Mouse (Mus musculus): ENCODE data around the gene Rnase9. TPM values are rescaled to one million over a fixed set of nuclear protein-coding genes. Genes with fewer than 3 reads are reported as not detected.
"Not testable (repeated sequence)": the region's sequence is repeated elsewhere in the genome, so short reads cannot be mapped to it uniquely, and the experiment has no call there.

Gene Rnase9
- total RNA-seq, 1 experiment: not detected

GRCm38 (mm10) chr14:51017256-51017655, 24.4 kb downstream of the Rnase9 start:
- H3K4me3 ChIP-seq (ENCODE audit: insufficient read depth in 1 of 2, low read depth in 1 of 2, low read length in 2 of 2, poor library complexity in 1 of 2, severe bottlenecking in 1 of 2): no peak overlapping the region
- no peak overlapping the region for H3K9ac ChIP-seq (ENCODE audit: insufficient read depth, low read depth, low read length, poor library complexity, severe bottlenecking)
- in situ Hi-C loops (cut with MboI; ENCODE audit: low sequenced_read_pairs in 2 of 2, unreplicated experiment in 2 of 2): no loop called here
- 0 out of 4 replicates have a peak, but pooled peaks cover 0 to 2% of the 10 kb centered on the region in 2 experiments for H3K4me1 ChIP-seq (ENCODE audit: control insufficient read depth in 2 of 2, insufficient read depth in 2 of 2, low read length in 2 of 2, poor library complexity in 1 of 2)
- H3K27ac ChIP-seq (ENCODE audit: insufficient read depth, low read depth, low read length, poor library complexity, severe bottlenecking): no peak overlapping the region
- H3K9me3 ChIP-seq (ENCODE audit: control insufficient read depth, insufficient read depth, low read depth, low read length): no peaks in the 10 kb centered on the region
- no peak for DNase-seq (ENCODE audit: low read depth, low spot score)
- H3K36me3 ChIP-seq (ENCODE audit: control insufficient read depth, insufficient read depth, low read length, poor library complexity, severe bottlenecking): no peaks in the 10 kb centered on the region
- TF ChIP-seq MAFK (IDR thresholded peaks at IDR 0.05; ENCODE audit: insufficient read depth, low read depth, low read length): no peak
- no peak for TF ChIP-seq ZNF384 (IDR thresholded peaks at IDR 0.05; ENCODE audit: low read depth, low read length)
- no peak for TF ChIP-seq CHD2 (IDR thresholded peaks at IDR 0.05; ENCODE audit: low read depth, low read length)
- no peak for TF ChIP-seq ZC3H11A (IDR thresholded peaks at IDR 0.05; ENCODE audit: borderline replicate concordance, low read depth, low read length)
- no peak for TF ChIP-seq HCFC1 (IDR thresholded peaks at IDR 0.05; ENCODE audit: borderline replicate concordance, insufficient read depth, low read length)

GRCm38 (mm10) chr14:51015780-51016179, 25.9 kb downstream of the Rnase9 start:
- Histone ChIP-seq H3K9me3 (ENCODE audit: control insufficient read depth, insufficient read depth, low read depth, low read length) (no peaks in the 10 kb centered on the region), H3K4me3 (ENCODE audit: insufficient read depth in 1 of 2, low read depth in 1 of 2, low read length in 2 of 2, poor library complexity in 1 of 2, severe bottlenecking in 1 of 2) (no peak overlapping the region), H3K9ac (ENCODE audit: insufficient read depth, low read depth, low read length, poor library complexity, severe bottlenecking) (no peak overlapping the region), H3K36me3 (ENCODE audit: control insufficient read depth, insufficient read depth, low read length, poor library complexity, severe bottlenecking) (no peaks in the 10 kb centered on the region), H3K4me1 (ENCODE audit: control insufficient read depth in 2 of 2, insufficient read depth in 2 of 2, low read length in 2 of 2, poor library complexity in 1 of 2) (no peaks in the 10 kb centered on the region), H3K27ac (ENCODE audit: insufficient read depth, low read depth, low read length, poor library complexity, severe bottlenecking) (no peak overlapping the region)
- no peak for TF ChIP-seq MAFK (IDR thresholded peaks at IDR 0.05; ENCODE audit: insufficient read depth, low read depth, low read length)
- TF ChIP-seq CHD2 (IDR thresholded peaks at IDR 0.05; ENCODE audit: low read depth, low read length): no peak
- no peak for TF ChIP-seq HCFC1 (IDR thresholded peaks at IDR 0.05; ENCODE audit: borderline replicate concordance, insufficient read depth, low read length)
- no peak for TF ChIP-seq ZC3H11A (IDR thresholded peaks at IDR 0.05; ENCODE audit: borderline replicate concordance, low read depth, low read length)
- TF ChIP-seq ZNF384 (IDR thresholded peaks at IDR 0.05; ENCODE audit: low read depth, low read length): no peak
- in situ Hi-C loops (cut with MboI; ENCODE audit: low sequenced_read_pairs in 2 of 2, unreplicated experiment in 2 of 2): no loop called here
- DNase-seq (ENCODE audit: low read depth, low spot score): no peak

DNA sequence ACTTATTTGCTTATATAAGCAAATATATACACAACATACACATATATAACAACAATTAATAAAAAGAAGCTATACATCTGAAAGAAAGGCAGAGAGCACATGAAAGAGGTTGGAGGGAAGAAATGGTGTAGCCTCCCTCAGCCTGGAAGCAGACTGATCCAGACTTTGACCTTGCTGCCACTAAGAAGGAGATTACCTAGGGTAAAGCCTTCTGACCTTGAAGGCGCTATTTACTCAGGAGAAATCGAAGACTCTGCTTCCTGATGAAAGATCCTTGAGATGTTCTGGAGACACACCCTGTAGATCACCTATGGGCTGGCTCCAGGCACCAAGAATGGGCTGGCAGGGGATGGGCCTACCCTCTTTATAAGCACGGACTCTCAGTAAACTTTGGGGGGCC, 26.9 kb downstream of the Rnase9 start:
- H3K4me1 ChIP-seq (ENCODE audit: control insufficient read depth in 2 of 2, insufficient read depth in 2 of 2, low read length in 2 of 2, poor library complexity in 1 of 2); in situ Hi-C loops (cut with MboI; ENCODE audit: low sequenced_read_pairs in 2 of 2, unreplicated experiment in 2 of 2); H3K9ac ChIP-seq (ENCODE audit: insufficient read depth, low read depth, low read length, poor library complexity, severe bottlenecking); H3K9me3 ChIP-seq (ENCODE audit: control insufficient read depth, insufficient read depth, low read depth, low read length); H3K36me3 ChIP-seq (ENCODE audit: control insufficient read depth, insufficient read depth, low read length, poor library complexity, severe bottlenecking); DNase-seq (ENCODE audit: low read depth, low spot score); H3K4me3 ChIP-seq (ENCODE audit: insufficient read depth in 1 of 2, low read depth in 1 of 2, low read length in 2 of 2, poor library complexity in 1 of 2, severe bottlenecking in 1 of 2); H3K27ac ChIP-seq (ENCODE audit: insufficient read depth, low read depth, low read length, poor library complexity, severe bottlenecking): not testable (repeated sequence)

DNA sequence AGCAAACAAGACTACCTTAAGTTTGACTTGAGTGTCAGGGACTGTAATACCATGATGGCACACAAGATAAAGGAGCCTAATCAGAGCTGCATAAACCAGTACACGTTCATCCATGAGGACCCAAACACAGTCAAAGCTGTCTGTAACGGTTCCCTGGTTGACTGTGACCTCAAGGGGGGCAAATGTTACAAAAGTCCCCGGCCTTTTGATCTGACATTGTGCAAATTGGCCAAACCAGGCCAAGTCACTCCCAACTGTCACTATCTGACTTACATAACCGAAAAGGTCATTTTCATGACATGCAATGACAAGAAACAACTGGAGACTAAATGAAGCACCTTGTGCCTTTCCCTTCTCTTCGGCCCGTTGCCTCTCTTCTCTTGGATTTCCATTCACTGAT, 32.1 kb downstream of the Rnase9 start:
- DNase-seq (ENCODE audit: low read depth, low spot score): no peak
- Histone ChIP-seq H3K27ac (ENCODE audit: insufficient read depth, low read depth, low read length, poor library complexity, severe bottlenecking) (no peak overlapping the region), H3K4me3 (ENCODE audit: insufficient read depth in 1 of 2, low read depth in 1 of 2, low read length in 2 of 2, poor library complexity in 1 of 2, severe bottlenecking in 1 of 2) (no peak overlapping the region), H3K4me1 (ENCODE audit: control insufficient read depth in 2 of 2, insufficient read depth in 2 of 2, low read length in 2 of 2, poor library complexity in 1 of 2) (no peaks in the 10 kb centered on the region), H3K9me3 (ENCODE audit: control insufficient read depth, insufficient read depth, low read depth, low read length) (no peaks in the 10 kb centered on the region), H3K9ac (ENCODE audit: insufficient read depth, low read depth, low read length, poor library complexity, severe bottlenecking) (no peak overlapping the region), H3K36me3 (ENCODE audit: control insufficient read depth, insufficient read depth, low read length, poor library complexity, severe bottlenecking) (no peaks in the 10 kb centered on the region)
- TF ChIP-seq MAFK (IDR thresholded peaks at IDR 0.05; ENCODE audit: insufficient read depth, low read depth, low read length): no peak
- no peak for TF ChIP-seq CHD2 (IDR thresholded peaks at IDR 0.05; ENCODE audit: low read depth, low read length)
- TF ChIP-seq HCFC1 (IDR thresholded peaks at IDR 0.05; ENCODE audit: borderline replicate concordance, insufficient read depth, low read length): no peak
- in situ Hi-C loops (cut with MboI; ENCODE audit: low sequenced_read_pairs in 2 of 2, unreplicated experiment in 2 of 2): no loop called here

DNA sequence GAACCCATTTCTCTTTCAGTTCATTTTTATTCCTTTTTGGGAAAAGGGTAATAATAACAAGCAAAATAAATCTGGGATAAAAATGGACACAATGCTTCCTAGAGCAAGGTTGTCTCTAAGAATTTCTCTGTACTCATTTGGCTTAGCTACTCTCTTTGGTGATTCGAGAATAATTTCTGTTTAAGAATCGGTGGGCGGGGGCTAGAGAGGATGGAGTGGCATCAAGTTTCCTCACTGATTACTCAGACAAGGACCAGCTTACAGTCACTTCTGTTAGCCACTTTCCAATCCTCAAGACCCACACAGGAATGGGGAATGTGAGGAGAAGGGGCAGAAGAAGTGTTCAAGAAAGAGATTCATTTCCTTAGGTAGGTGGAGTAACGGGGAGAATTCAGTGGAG, 32.9 kb downstream of the Rnase9 start:
- TF ChIP-seq HCFC1 (IDR thresholded peaks at IDR 0.05; ENCODE audit: borderline replicate concordance, insufficient read depth, low read length): no peak
- TF ChIP-seq MAFK (IDR thresholded peaks at IDR 0.05; ENCODE audit: insufficient read depth, low read depth, low read length): no peak
- TF ChIP-seq CHD2 (IDR thresholded peaks at IDR 0.05; ENCODE audit: low read depth, low read length): no peak
- no peak for TF ChIP-seq ZC3H11A (IDR thresholded peaks at IDR 0.05; ENCODE audit: borderline replicate concordance, low read depth, low read length)
- no peak for TF ChIP-seq ZNF384 (IDR thresholded peaks at IDR 0.05; ENCODE audit: low read depth, low read length)
- no peaks in the 10 kb centered on the region for H3K36me3 ChIP-seq (ENCODE audit: control insufficient read depth, insufficient read depth, low read length, poor library complexity, severe bottlenecking)
- no peak overlapping the region for H3K4me3 ChIP-seq (ENCODE audit: insufficient read depth in 1 of 2, low read depth in 1 of 2, low read length in 2 of 2, poor library complexity in 1 of 2, severe bottlenecking in 1 of 2)
- H3K9ac ChIP-seq (ENCODE audit: insufficient read depth, low read depth, low read length, poor library complexity, severe bottlenecking): no peak overlapping the region
- no peaks in the 10 kb centered on the region for H3K9me3 ChIP-seq (ENCODE audit: control insufficient read depth, insufficient read depth, low read depth, low read length)
- in situ Hi-C loops (cut with MboI; ENCODE audit: low sequenced_read_pairs in 2 of 2, unreplicated experiment in 2 of 2): no loop called here
- H3K4me1 ChIP-seq (ENCODE audit: control insufficient read depth in 2 of 2, insufficient read depth in 2 of 2, low read length in 2 of 2, poor library complexity in 1 of 2): no peaks in the 10 kb centered on the region
- no peak overlapping the region for H3K27ac ChIP-seq (ENCODE audit: insufficient read depth, low read depth, low read length, poor library complexity, severe bottlenecking)
- DNase-seq (ENCODE audit: low read depth, low spot score): no peak

All from ES-E14 (cell line).